Mouse (Mus musculus) granulocyte monocyte progenitor cell, adult 5-6 weeks (primary cell): ENCODE data around the gene Pipox. TPM values are rescaled to one million over a fixed set of nuclear protein-coding genes. Genes with fewer than 3 reads are reported as not detected.

Experiments
- ATAC-seq: replicated peaks from 2 replicates; pipeline ENCODE4 v1.8.0; 2016; ENCODE audit warnings: mild to moderate bottlenecking, moderate TSS enrichment, inconsistent platforms; ENCODE audit not compliant: poor library complexity, severe bottlenecking
- total RNA-seq, 2 experiments: library from RNA; stranded (forward) in 1 of 2; stranded (reverse) in 1 of 2; fragments of 200-712, 200-1000 nt in 1 of 2; fragments of >200 nt in 1 of 2; fragmentation: Nextera tagmentation in 1 of 2; gene quantifications; 2 replicates each; pipeline ENCODE4 v1.2.3; 2014 to 2017

Gene Pipox
- total RNA-seq, 2 experiments from 2014 or later, result 0.77 TPM; not detected in 1

DNA sequence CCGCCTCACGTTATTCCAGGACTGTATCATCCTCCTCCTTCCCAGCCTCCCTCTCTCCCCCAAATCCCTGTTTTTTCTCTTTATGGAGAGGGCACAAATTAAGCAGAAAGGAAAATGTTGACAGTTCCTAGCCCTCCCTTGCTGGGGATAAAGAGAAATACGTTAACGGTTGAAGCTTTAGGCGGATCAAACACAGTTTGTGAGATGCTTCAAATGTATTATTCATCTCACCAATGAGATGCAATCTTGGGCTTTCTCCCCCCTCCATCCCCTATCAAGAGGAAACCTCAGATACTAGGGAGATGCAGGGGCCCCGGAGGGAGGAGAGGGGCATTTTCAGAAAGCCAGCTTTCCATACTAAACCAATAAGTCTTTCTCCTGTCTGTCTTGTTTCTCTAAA is 15.9 kb upstream of the Pipox start:
- no peak for ATAC-seq

DNA sequence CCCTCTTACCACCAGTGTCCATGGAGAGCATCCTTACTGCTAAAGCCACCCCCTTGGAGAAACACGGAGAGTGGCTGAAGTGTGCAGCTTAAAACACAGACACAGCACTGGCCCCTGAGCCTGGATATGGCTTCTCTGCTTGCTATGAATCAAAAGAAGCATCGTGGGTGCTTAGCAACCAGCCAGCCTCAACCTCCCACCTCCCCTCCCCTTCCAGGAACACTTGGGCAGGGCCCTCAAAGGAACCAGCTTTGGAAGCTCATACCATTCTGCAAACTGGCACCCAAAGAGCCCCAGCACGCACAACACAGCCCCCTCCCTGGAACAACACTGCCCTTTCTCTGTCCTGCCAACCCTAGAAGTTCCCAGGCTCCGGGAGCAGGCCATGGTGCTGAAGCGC is 15.5 kb upstream of the Pipox start:
- no peak for ATAC-seq

DNA sequence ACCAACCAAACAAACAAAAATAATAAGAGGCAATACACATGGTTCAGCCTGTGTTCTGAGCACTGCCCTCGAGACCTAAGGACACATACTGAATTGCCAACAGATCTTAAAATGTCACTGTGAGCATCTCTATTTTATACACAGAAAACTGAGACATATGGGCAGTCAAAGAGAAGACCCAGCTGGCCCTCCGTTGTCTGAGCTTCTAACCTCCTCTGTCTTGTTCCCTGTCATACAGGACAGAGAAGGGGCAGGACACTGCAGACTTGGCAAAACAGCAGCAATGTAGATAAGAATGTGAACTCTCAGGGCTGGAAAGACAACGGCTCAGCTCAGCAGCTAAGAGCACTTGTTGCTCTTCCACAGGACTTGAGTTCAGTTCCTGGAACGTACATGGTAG is 14.6 kb upstream of the Pipox start:
- no peak for ATAC-seq

DNA sequence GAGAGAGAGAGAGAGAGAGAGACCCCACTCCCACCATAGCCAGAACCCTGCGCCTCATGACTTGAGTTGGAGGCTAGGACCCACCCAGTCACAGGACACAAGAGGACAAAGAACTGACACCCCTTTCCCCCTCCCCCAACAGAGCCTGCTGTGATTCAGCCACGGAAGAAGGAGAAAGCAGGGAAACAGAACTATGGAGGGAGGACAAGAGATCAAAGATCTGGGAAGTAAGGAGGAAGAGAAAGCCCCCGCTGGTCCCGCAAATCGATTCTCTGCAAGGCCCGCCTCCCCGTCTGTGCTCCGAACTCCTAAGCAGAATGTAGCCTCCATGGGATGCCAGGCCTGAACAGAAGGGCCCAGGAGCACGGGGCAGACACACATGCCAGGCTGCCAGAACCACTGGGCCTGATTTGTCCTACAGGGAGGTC is 12.9 kb upstream of the Pipox start:
- ATAC-seq, result no peak

DNA sequence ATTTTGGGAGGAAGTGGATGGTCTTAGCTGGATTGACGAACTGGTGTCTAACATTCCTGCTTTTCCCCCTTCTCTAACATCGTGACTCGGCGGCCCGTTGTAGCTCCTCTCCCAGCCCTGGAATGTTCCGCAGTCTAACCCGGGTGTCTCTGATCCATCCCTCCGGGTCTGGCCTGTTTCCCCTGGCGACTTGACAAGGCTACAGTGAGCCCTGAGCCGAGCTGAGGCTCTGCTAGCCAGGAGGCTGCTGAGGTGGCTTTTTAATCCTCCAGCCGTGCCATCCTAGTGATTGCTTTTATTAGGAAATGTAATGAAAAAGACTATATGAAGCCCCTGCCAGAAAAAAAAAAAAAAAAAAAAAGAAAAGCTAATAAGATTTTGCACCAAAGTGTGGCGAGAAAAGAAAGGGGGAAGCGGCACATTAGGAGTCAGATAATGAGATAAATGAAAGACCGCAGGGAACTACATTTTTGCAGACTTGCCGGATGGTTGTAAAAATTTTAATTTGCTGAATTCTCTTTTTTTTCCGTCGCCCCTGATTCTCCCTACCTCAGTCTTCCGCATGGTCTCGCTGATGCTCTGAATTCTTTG is 12.3 kb upstream of the Pipox start:
- ATAC-seq, result no peak

DNA sequence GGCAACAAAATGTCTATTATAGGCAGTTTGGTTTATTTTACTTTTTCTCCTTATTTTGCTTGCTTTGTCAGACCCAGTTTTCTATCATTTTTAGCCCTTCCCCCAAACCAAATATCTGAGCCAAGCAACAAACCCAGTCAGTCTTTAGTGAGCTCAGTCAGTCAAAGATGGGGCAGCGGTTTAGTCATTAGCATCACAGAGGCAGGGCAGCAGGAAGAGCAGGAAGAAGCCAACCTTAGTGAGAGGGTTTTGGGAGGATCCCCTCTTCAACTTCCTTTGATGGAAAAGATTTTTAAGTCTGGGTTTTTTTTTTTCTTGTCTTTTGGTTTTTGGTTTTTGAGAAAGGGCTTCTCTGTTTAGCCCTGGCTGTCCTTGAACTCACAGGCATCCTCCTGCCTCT is 10.8 kb upstream of the Pipox start:
- no peak for ATAC-seq

DNA sequence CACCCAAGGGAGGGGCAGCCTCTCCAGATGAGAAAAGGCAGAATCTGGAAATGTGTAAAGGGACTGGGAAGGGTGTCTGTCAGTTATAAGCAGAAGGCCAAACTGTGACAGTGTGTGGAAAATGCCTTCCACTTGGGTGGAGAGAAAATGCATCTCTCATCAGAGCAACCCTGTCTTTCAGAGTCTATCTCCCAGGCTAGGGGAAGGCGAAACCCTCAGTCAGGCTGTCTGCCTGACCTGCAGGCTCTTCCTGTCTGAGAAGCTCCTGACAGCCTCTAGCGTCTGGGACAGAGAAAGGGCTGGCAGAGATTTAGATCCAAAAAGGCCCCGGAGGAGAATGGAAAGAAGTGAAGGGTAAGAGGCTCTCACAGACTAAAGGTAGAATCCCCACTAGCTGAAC is 9.9 kb upstream of the Pipox start:
- no peak for ATAC-seq

DNA sequence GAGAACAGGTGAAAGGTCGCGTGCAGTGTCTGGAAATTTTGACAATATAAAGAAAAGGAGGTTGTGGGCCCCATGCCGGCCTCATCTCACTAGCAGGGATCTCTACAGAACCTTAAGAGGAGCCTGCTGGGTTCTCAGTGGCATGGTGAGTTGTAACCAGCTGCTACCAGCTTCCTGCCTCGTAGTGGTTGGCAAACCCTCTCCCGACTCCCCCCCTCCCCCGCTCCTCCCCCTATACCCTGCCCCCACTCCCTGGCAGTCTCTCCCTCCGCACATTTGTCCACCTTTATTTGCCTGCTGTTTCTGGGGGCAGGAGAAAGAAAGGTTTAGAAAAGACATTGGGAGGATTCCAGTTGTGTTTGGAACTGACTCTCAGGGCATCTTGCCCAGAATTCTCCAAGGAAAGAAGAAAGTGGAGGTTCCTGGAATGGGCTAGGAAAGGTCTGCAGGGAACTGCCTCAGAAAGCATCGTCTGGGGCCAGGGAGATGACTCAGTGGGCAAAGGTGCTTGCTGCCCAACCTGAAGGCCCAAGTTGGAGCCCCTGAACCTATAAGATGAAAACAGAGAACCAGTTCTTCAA is 8.0 kb upstream of the Pipox start:
- no peak for ATAC-seq

DNA sequence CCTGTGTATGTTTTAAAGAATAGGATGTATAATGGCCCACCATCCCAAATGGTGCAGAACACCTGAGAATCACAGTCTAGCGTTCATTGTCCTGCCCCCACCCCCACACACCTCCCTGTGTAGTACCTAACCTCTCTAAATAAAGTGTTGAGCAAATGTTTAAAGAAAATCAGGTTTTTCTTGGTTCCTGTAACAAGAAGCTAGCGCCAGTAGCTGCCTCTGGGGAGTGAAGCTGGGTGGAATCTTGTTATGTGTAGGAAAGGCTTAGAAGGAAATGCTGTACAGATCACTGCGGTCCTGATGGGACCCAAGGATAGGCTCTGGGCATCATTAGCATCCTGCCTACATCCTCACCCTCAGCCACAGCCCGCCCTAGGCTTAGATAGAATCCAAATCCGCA is 7.5 kb upstream of the Pipox start:
- ATAC-seq, result no peak

DNA sequence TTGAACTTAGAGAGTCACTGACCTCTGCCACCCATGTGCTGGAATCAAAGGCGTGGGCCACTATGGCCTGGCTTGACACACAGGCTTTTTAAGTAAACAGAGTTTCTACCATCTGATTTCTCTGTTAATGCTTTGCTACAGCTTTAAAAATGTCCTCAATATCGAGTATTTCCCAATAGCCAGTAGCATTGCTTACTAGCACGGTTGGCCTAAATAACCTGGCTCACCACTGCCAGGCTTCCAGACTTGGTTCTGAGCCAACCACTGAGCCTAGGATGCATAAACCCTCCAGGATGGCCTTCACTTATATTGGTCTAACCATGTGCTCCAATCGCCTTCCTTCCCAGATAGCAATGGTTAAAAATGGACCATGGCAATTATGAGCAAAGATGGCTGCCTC is 6.8 kb upstream of the Pipox start:
- no peak for ATAC-seq

DNA sequence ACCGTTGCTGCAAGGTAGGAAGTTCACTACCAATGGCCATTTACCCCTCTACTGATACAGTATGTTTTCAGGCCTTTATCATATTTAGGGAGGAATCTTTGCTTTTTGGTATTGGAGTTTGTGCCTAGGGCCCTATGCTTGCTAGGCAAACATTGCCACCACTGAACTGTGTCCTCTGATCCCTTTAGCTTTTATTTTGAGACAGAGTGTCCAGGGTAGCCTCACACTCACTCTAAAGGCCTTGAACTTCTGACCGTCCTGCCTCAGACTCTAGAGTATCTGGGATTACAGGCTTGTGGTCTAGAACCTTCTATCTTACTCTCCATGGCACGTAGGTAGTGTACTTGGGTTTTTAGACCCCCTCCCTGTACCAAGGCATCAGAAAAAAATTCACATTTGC is 6.3 kb upstream of the Pipox start:
- no peak for ATAC-seq

DNA sequence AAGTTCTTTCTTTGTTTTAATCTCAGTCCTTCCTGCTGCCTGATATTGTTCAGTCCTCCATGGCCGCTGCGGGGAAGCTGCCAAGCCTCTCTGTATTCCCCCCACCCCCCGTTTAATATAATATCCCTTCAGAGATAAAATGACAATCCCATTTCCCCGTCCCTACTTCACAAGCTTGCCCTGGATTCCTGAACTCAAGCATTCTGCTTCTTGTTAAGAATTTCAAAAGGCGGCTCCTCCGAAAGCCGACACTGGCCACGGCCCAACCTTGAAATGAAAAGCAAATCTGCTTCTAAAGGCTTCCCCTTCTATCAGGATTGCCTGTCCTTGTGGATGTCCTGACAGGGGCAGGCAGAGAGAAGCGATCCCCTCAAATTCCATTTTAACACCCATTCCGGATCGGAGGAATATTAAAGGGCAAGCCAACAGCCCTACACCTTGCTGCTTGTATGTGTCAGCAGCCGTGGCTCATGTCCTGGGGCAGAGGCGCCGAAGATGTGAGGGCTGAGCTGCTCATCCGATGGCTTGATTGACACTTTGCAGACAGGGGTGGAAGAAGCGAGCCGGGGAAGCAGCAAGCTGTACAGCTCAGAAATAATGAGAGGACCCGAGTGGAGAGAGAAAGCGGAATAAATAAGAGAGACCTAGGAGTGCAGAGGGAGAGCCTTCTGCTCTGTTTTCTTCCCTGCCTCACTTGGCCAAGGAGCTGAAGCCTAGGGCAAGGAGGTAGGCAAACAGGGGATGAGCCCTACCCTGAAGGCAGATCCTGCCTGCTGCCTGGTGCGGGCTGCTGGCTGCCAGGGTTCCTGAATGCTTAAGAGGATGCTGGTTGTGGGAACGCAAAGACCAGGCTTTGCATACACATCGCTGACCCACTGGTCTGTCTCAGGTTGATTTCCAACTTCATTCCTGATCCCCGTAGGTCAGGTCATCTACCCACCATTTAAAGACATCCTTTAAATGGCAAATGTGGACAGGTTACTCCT is 3.2 kb upstream of the Pipox start:
- no peak for ATAC-seq

DNA sequence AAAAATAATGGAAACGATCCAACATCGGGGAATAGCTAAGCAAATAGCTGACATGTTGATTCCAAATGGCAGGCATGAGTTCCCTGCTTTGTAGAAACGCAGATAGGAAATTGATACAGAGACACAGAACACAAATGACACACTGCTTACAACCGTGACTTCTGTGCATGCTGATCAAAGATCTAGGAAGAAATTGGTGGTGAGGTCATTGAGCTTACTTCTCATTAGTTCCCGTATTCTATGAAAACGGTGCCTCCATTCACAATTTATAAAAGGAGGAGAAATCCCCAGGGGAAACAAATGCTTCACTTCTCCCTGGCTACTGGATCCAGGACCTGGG is 2.6 kb upstream of the Pipox start:
- ATAC-seq, result no peak

DNA sequence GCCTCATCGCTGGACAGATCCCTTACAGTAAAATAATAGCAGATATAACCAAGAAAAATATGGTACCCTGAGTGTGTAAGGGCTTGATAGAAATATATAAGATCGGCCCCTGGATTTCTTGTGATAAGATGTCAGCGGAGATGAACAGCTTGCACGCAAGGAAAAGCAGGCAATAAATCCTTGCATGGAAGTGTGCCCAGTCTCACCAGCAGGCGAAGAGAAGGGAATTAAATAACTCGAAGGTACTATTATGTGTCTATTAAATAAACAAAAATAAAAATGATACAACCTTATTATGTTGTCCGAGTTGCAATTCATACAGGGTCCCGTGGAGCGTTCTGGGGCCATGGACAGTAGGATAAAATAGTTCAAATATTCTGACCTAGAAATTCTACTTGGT is 2.1 kb upstream of the Pipox start:
- ATAC-seq, result no peak

DNA sequence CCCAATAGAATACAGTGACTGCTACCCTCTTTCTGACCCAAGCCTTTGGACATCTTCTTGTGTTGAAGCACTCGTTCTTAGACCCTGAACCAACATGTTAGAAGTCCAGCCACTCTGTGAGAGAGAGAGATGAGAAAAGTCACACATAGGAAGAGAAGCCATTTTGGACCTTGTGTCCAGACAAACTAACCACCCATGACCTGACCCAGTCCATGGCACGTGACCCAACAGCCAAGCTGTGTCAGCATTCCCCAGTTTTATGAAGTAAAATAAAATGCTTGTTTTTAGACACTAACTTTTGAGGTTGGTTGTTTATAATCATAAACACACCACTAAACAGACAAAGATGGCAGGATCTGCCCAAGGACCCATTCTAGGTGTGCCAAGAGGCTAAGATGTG is 1.1 kb upstream of the Pipox start:
- ATAC-seq, result no peak

DNA sequence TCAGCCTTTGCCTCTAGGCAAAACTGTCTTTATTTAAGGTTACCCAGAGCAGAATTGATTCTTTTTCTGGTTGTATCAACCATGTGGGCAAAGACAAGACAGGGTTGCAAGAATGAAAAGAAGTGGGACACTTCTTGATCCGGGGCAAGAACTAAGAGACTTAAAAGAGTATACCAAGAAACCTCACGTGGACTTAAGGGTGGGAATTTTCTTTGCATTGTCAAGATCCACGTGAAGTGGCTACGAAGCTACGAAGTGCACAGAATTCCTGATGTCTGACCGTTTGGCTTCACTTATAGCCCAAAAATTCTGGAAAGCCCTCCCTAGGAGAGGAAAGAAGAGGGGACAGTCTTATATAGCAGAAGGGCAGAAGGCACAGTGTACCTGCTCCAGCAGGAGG is 613 bp downstream of the Pipox start:
- no peak for ATAC-seq

DNA sequence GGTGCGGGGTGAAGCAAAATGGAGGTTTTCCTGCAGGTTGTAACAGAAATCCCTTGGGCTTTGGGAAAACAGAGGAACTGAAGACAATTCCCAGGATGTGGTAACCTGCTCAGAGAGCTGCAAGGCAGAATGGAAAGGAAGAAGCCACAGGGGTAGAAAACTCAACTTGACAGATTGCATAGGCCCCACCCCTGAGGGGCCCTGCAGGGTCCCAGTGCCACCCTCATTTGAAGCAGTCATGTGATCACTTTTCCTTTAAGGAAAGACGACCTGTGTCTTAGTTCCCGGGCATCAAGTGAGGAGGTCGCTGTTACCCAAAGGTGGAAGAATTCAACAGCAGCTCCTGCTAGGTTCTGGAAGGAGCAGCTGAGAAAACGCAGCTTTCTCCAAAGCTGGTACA is 1.0 kb downstream of the Pipox start:
- ATAC-seq, result no peak

DNA sequence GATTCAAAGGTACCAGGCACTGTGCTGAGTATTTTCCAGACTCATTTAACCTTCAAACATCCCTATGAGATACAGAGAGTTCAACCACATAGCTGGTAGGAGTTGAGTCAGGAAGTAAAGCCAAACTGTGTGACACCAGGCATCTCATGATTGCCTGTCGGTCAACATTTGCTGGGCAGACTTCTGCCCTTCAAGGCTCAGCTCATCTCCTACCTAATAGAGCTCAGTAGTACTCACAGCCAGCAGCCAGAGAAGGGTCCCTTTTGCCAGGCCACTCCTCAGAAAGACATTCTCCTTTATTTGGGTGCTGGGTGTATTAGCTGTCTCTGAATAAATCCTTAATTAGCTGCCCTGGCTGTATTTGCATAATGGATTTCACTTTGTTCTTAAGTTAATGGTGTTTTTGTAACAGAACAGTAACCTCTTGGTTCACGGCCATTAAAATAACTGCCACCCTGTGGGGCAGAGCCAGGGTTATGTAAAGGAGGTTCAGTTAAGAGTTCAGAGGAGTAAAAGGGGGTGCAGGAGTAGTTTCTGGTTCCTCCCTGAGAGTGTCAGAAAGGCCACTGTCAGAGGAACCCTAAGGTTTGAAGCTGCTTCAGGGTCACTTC is 3.1 kb downstream of the Pipox start:
- no peak for ATAC-seq

DNA sequence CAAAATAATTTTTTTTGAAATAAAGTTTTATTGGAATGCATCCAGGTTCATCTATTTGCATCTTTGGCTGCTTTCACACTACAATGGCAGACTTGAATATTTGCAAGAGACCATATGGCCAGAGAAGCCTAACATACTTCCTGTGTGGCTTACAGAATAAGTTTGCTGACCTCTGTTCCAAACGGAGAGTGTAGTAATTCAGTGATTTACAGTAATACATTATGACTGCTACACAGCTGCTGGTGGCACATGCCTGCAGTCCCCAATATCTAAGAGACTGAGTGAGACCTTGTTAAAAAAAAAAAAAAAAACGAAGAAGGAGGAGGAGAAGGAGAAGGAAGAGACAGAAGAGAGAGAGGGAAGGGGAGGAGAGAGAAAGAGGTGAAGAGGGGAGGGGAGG is 4.4 kb downstream of the Pipox start:
- no peak for ATAC-seq

DNA sequence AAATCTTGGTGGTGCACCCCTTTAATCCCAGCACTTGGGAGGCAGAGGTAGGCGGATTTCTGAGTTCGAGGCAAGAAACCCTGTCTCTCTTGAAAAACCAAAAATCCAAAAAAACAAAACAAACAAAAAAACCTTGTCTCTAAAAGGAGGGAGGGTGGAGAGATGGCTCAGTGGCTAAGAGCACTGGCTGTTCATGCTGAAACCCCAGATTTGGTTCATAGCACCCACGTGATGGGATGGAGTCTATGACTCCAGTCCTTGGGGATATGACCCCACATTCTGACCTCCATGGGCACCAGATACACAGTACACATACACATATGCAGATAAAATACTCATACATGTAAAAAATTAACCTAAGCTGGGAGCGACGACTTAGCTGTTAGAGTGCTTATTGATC is 5.0 kb downstream of the Pipox start:
- no peak for ATAC-seq

DNA sequence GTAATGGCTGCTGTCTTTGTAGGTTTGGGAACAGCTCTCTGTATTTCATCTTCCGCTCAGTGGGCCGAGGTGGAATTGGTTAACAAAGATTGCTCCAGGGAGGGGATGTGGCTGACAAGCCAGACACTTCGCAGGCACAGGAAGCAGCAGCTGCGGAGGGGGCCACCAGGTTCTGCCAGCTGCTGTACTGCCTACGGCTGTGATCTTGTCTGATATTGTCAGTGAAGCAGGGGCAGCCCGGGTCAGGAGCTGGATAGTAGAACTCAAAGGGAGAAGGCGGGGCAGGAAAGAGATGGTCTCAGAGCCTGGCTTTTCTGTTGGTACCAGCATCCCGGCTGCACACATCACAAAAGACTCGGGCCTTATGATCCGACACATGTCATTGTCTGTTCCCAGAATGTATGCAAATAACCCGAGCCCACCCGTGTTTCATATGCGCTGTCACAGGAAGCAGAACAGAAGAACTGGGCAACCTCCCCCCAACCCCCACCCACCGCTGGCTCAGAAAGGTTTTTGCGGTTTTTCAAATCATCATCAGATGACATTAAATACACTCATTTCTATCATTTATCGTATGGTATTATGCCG is 6.4 kb downstream of the Pipox start:
- peak; percentile 83 for ATAC-seq
